Mouse (Mus musculus) retina, postnatal 1 day (tissue): ENCODE measurements around the gene Cdk13.

Experiments used
- DNase-seq: peaks from one replicate; pipeline ENCODE4 v3.0.0-alpha.2; 2012

Cdk13 gene

DNA sequence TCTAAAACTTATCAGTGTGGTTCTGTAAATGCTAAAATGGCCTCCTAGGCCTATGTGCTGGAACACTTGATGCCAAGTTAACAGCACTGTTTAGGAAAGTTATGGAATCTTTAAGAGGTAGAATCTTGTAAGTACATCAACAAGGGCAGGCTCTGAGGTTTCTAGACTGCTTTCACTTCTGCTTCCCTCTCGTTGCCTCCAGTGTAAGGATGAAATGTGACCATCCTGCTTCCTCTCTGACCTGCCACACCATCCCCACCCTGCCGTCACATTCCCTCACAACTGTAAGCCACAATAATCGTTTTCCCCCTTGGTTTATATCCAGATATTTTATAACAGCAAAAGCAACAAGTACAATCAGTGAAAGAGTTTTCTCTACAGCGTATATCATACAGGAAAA, 49.9 kb downstream of the Cdk13 start:
- DNase-seq, result no peak

DNA sequence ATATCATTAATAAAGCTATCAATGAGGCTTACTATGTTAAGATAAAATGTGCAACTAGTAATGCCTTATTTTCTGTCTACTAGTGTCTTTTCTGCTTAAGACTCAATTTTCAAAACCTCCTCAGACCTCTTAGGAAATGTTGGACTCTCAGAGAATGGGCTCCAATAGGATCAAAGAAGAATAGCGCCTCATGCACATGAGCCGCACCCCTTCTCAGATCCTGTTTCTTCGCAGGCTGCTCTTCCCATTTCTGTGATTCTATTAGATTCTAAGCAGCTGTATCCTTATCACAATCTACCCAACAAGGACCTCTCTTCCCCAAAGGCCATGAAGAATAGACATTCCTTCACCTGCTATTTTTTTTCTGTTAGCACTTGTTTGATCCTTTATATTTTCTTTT, 76.1 kb downstream of the Cdk13 start:
- DNase-seq, result no peak

DNA sequence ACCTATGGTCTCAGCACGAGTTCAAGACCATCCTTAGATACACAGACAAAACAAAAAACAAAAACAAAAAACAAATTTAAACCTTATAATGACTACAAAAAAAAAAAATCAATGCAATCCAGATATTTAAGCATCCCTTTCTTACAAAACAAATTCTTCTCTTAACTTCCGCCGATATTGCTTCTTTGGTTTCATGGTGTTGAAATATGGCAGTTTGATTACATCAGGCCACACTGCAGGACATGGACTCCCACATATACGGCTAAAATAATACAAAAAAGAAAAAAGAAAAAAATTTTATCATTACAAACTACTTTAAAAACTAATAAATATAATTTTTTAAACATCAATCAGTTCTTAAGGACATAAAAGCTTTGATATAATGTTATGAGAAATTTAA, 77.0 kb downstream of the Cdk13 start:
- no peak for DNase-seq

DNA sequence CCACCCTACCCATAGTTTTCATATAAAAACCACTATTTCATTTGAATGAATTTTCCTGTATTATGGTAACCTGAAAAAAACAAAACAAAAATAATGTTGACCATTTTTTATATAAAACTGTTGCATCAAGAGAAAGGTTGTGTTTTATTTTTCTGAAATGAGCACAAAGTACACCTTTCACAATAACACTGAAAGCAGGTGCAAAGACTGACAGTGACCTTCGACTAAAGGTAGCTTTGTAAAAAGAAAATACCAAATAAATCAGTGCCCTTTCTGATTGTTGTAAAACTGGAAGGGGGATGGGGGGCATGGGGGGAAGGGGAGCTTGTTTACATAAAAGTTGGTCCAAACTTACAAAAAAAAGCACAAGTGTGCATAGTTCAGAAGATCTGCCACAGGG, 87.5 kb downstream of the Cdk13 start:
- DNase-seq, result no peak

DNA sequence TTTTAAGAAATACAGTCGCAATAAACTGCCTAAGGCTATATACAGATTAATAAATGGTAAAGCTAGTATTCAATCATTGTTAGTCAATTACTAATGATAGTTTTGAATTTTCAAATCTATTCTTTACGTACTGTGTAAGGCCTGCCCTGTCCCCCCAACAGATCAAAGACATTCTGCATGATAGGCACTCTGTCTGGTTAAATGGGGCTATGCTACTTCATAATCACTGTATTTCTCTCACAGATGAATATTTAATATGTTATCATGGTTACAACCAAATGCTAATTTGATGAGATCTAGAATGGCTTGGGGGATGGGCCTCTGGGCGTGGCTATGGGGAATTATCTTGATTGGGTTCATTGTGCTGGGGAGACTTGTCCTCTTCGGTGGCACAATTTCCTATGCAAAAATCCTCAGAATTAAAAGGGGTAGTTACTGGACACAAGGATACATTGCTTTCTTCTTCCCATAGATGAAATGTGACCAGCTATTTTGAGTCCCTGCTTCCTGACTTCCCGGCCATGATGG, 96.0 kb downstream of the Cdk13 start:
- DNase-seq, result no peak

DNA sequence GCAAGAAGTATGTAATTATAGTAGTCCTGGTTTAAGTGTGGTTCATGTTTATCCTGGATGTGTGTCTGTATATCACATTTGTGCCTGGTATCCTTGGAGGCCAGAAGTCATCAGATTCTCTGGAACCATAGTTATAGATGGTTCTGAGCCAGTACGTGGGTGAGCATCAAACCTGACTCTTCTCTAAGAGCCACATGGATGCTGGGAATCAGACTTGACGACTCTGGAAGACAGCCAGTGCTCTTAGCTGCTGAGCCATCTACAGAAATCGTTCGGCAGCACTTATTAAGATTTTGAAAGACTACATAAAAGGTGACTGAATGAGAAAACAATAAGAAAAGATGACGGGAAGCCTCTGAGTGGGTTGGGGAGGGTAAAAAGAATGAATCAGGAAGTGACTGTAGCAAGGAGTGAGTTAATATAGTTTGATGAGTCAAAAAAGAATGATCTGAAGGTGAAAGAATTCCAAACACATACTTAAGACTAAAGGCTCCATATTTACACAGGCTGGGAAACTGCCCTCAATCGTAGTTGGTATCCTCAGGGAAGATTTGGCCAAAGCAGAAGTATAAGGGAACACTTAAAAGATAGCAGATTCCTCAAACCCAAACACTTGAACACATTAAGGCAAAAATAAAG, 99.6 kb downstream of the Cdk13 start:
- no peak for DNase-seq

DNA sequence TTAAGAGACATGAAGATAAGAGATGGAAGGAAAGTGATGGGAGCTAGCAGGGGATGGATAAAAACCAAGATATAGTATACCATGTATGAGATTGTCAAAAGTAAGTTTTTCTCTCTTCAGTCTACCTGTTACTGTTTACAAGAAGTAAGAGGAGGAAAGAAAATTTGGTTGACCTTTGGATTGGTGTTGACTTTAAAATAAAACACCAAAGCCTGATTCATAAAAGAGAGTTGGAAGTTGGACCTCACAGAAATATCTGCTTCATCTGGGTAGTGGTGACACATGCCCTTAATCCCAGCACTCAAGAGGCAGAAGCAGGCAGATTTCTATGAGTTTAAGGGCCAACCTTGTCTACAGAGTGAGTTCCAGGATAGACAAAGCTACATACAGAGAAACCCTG, 102.6 kb downstream of the Cdk13 start:
- no peak for DNase-seq

DNA sequence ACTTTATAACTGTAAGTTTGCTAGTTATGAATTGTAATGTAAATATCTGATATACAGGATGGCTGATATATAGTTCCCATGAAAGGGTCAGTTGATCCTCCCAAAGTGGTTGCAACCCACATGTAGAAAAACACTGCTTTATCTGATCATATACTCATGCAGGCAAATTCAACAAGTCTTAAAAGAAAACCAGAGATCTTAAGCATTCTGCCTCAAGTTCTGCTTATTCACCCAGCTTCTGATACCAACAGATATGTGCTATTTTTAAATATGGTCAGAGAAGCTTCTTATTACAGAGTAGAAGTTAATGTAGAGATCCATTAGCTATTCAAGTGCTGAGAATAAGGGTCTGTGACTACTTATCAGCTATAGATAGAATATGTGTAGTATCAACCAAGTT, 103.6 kb downstream of the Cdk13 start:
- DNase-seq, result no peak

DNA sequence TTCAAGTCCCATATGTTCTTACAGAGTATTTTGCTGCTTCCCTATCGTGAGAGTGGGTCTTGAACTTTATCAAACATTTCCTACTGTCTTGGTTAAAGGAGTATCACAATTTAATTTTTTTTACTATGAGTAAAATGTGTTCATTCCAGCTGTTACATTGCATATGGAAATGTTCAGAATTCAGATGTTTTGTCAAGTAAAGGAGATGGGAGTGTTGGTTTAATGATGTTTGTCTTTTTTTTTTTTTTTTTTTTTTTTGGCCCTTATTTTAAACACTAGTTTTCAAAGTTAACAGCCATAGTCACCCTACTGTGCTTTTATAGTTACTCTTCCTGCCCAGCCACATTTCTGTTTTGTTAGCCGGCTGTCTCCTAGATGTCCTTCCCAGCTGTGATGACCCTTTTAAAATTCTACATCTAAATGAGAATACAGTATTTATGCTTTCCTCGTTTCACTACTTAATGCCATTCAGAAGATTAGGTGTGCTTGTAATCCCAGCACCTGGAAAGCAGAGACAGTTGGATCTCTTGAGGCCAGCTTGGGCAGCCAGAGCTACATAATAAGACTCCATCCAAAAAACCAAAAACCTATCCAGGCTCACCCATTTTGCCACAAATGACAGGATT, 104.7 kb downstream of the Cdk13 start:
- no peak for DNase-seq

DNA sequence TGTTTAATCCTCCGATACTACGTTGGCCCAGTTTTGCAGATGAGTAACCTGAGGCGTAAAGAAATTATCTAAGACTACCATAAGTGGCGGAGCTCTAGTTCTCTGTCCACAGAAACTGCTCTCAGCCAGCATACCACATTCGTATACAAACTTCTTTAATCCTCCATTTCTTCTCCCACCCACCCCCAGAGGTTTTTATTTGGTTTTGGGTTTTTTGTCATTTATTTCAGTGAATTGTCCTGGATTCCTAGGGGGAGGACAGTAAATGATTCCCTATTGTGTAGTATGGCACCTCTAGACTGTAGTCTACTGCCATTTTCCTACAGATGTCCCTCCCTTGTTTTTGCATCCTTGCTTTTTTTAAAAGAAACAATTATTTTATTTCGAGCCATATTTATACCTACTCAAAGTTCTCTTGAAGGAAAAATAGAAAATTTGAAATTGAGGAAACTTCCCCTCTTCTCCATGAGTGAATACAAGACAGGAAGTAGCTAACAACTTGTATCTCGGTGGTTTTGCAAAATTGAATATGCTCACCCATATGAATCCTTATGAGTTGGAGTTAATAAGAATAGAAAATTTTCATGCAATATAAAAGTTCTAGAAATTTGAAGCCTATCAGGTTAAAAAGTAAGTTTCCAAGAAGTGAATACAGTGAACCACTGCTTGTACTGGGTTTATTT, 108.9 kb downstream of the Cdk13 start:
- no peak for DNase-seq

DNA sequence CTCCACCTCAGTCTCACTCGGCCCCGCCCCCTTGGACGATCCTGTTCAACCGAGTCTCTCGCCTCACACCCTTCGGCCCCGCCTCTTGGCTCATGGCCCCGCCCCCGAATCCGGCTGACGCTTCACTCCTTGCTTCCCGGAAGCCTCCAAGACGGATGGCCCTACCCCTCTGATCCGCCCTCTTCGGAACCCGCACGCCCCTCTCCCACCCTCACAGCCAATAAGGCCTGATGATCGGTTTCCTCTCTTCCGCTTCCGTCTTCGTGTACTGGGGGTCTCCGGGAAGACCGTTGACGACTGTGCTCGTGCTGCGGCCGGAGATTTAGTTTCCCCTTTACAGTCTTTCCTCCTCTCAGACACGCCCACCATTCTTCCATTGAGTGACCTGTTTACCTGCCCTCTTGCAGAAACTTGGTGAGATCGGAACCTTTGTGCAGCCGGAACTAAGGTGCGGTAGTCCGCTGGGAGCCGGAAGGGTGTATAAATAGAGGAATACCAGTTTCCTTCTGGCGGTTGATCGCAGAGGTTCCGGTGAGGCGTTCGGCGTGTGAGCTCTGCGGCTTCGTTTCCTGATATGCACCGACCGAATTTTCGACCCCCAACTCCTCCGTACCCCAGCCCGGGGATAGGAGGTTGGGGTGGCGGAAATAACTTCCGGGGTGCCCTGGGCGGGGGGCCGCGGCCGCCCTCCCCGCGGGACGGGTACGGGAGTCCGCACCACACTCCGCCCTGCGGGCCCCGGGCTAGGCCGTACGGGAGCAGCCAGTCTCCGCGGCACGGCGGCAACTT, 109.8 kb downstream of the Cdk13 start, which contains the start of the genes Mplkip and Sugct:
Gene Mplkip, plus strand, starts transcription at position 282 of the 789 bp plus-strand sequence.
Gene Sugct, minus strand, starts transcription at position 643 of the 789 bp plus-strand sequence.
- DNase-seq, result peak; percentile 100

DNA sequence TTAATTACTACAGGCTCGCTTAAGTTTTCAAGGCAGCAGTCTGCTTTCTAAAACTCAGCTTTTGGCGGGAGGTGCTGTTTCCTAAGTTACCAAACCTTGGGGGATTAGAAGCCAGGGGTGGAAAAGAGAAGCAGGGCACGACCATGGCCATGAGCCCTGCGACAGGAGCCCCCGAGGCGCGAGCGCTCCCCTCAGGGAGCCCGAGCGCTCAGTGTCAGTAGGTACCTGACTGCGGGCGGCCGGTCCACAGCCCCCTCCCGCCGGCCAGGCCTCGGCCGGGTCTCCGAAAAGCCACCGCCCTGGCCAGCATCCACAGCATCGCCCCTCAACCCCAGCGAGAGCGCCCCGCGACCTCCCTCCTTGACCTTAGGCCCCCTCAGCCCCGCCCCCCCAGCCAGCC, 110.5 kb downstream of the Cdk13 start:
- no peak for DNase-seq

DNA sequence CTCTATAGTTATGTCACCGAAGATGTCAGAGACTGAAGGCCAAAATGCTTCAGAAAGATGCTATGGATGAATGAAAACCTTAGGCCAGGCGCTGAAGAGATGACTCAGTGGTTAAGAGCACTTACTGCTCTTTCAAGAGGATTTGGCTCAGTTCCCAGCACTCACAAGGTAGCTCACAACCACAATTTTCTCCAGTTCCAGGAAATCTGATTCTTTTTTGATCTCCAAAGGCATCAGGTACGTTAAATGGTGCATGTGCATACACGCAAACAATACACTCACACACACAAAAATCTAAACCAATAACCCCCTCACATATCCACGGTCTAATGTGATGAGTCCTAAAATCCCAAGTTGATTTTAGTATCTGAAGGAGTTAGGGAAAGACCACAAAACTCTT, 111.1 kb downstream of the Cdk13 start:
- peak; percentile 15 for DNase-seq

DNA sequence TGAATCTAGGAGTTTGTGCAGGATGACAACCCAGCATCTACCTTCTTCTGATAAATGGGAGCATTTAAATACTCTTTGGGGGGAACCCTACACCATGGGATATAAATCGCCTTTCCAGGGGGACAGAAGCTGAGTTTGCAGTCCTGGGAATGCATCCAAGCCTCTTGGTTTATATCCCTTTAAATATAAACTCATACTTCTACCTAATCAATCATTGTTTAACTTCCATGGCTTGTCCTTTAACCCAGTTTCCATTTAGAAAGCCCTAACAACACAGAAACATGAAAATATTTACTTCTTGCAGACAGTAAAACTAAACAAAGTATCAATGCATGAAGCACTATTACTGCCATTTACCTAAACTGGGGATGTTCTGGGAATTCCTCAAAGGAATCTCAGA, 113.5 kb downstream of the Cdk13 start:
- no peak for DNase-seq

DNA sequence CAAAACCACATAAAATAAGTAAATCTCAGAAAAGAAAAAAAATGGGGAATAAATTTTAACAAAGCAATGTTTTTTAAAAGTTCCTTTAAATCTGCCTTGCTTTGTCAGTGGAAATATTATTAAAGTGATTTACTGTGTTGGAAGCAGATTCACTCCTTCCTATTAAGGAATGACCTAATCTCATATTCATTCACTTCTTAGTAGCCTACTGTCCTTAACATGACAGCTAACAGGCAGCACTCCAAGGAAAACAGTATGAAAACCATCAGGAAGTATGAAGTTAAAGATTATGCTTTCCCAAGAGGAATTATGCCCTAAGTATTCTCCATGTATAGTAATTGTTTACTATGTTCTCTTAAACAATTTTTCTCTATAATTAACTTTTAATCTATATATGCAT, 114.2 kb downstream of the Cdk13 start:
- no peak for DNase-seq

DNA sequence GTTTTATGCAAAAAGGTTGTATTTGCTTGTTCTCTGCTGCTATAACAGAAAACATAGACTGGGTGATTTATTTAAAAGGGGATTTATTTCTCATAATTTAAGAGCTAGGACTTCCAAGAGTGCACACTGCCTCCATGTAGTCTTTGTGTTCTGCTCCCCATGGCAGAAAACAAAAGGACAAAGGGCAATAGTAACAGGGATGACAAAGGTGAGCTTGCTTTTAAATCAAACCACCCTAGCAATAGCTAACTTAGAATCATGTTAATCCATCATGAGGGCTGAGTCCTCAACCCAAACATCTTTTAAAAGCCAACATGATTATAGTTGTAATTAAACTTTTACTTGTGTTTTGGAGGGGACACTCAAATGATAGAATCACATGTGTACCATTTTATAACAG, 115.4 kb downstream of the Cdk13 start:
- no peak for DNase-seq

DNA sequence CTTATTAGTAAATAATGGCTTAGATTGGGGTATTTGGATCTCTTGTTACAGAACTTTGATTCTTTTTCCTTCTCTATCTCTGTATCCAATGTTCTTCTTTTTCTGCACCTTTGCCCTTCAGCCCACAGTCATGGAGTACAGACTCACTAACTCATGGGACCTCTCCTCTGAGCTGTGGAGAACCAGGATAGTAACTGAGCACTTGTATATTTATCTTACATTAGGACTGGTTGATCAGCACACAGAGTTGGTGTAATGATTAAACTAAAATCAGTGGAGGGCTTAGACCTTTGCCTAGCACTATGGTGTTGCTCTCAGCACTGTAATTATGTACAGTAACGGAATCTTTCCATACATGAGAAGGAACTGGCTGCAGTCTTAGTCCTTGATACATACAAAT, 133.8 kb downstream of the Cdk13 start:
- DNase-seq, result no peak

DNA sequence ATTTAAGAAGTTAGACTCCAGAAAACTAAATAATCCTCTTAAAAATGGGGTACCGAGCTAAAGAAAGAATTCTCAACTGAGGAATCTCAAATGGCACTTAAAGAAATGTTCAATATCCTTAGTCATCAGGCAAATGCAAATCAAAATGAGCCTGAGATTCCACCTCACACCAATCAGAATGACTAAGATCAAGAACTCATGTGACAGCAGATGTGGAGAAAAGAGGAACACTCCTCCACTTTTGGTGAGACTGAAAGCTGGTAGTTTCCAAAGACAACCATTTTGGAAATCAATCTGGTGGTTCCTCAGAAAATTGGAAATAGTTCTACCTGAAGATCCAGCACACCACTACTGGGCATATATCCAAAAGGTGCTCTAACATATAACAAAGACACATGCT, 137.5 kb downstream of the Cdk13 start:
- DNase-seq, result no peak
